Mouse (Mus musculus) naive thymus-derived CD4-positive, alpha-beta T cell, adult 2 months (primary cell): ENCODE results near the gene Gm11567.
"Not testable (repeated sequence)": the region's sequence is repeated elsewhere in the genome, so short reads cannot be mapped to it uniquely, and the experiment has no call there.

ENCODE experiments used
- DNase-seq: peaks from one replicate; pipeline ENCODE4 v3.0.0-alpha.2; 2011; ENCODE audit warnings: low read depth

Gm11567 gene

GRCm38 (mm10) chr11:99878887-99879286 lies at the start of gene Gm11567:
Gene Gm11567 (plus strand): TSS chr11:99879187.
- DNase-seq = not testable (repeated sequence)

GRCm38 (mm10) chr11:99837966-99838365 lies 41.0 kb upstream of the Gm11567 start, which contains the start of gene 2300003K06Rik:
Gene 2300003K06Rik (minus strand): TSS chr11:99838066.
- DNase-seq = no peak

GRCm38 (mm10) chr11:99842185-99842584 lies 36.8 kb upstream of the Gm11567 start:
- DNase-seq = no peak

GRCm38 (mm10) chr11:99846746-99847145 lies 32.2 kb upstream of the Gm11567 start:
- no peak for DNase-seq

GRCm38 (mm10) chr11:99851508-99851907 lies 27.5 kb upstream of the Gm11567 start, which contains the start of gene Krtap4-16:
Gene Krtap4-16 (minus strand): TSS chr11:99851608.
- no peak for DNase-seq

- DNase-seq = no peak
Observed at GRCm38 (mm10) chr11:99854121-99854520, 24.9 kb upstream of the Gm11567 start.

GRCm38 (mm10) chr11:99857617-99858016 lies 21.4 kb upstream of the Gm11567 start, which contains the start of gene Gm11568:
Gene Gm11568 (plus strand): TSS chr11:99857917.
- no peak for DNase-seq

- no peak for DNase-seq
Observed at GRCm38 (mm10) chr11:99858761-99859160, 20.2 kb upstream of the Gm11567 start.

GRCm38 (mm10) chr11:99864176-99864575 lies 14.8 kb upstream of the Gm11567 start, which contains the start of gene Gm11559:
Gene Gm11559 (plus strand): TSS chr11:99864476.
- not testable (repeated sequence) for DNase-seq

- not testable (repeated sequence) for DNase-seq
Observed at GRCm38 (mm10) chr11:99873089-99873488, 5.9 kb upstream of the Gm11567 start, which contains the start of gene Krtap9-1. Gene Krtap9-1 (plus strand): TSS chr11:99873389.

- no peak for DNase-seq
Observed at GRCm38 (mm10) chr11:99907620-99908019, 28.6 kb downstream of the Gm11567 start, which contains the start of gene Krtap31-1. Gene Krtap31-1 (plus strand): TSS chr11:99907920.

- DNase-seq = no peak
Observed at GRCm38 (mm10) chr11:99914451-99914850, 35.5 kb downstream of the Gm11567 start, which contains the start of gene Gm11565. Gene Gm11565 (plus strand): TSS chr11:99914751.
